Mouse (Mus musculus) thymus, postnatal 14 days (tissue): ENCODE results near the gene Il1rl2.

Experiments
- DNase-seq: peaks from one replicate; pipeline ENCODE4 v3.0.0; 2021

Gene Il1rl2

DNA sequence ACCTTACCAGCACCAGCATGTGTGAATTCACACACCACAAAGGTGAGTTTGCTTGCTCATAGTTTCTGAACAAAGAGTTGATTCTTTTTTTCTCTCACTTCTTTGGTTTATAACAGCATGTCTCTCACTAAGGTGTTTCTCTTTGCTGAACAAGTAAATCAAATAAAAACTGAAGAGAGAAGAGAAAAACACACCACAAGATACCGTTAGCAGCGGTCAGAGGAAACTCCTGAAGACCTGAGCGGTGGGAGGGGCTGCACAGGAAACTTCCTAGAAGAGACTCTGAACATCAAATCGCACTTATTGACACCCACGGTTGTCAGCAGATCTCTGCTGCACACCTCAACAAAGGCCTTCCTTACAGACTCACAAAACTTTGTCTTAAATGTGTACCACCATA is 58.4 kb downstream of the Il1rl2 start:
- peak; percentile 25 for DNase-seq

DNA sequence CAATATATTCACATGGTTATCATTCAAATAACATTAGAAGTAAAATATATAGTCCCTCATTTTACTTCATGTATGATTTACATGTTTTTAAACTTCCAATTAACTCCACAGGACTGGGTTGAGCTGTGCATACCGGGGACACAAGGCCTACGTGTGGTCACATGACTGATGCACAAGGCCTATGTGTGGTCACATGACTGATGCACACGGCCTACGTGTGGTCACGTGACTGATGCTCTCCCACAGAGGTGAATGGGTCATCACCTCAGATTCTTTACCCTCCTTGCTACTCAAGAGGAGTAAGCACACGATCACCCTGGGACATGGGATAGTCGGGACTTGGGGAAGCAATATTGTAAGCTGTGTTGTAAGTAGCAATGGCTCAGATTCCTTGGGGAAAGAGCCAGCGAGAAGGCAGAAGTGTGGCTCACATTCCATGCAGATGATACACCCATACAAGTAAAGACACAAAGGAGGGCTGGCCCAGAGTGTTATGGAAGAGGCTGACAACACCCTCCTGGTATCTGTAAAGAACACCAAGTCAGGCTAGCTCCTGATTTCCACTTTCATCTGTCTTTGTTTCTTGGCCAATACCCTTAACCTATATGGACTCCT is 60.6 kb downstream of the Il1rl2 start:
- no peak for DNase-seq

DNA sequence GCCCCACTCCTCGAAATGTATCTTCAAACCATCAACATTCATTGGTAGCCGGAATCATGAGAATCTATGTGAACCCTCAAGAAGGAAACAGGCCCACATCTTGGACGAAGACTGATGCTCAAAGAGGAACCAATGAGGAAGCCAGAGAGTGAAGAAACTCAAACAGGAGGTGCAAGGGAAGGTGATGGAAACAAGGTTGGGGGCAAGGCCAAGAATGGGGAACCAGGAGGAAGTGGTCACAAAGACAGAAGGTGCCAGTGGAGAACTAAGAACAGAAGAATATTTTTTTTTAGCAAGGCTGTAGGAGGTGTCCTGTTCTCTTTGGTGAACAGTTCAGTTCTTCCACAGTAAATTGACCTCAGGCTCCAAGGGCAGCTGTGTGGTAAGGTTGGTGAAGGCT is 67.0 kb downstream of the Il1rl2 start:
- no peak for DNase-seq

DNA sequence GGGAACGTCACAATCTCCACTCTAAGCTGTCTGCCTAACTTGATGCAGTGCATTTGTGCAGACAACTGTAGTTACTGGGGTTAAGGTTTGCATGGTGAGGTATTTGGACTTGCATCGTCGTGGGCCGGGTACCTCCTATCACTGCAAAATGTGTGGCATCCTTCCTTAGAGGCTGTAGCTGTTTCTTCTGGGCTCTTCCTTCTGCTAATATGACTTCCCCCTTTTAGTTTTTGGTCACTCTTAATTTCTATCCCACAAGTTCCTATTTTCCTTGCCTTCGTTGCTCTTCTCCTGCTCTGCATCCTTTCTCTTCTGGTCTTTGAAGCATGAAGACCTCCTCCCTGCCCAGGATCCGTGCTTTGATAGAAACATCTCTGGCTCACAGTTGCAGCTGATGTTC is 68.1 kb downstream of the Il1rl2 start:
- no peak for DNase-seq

DNA sequence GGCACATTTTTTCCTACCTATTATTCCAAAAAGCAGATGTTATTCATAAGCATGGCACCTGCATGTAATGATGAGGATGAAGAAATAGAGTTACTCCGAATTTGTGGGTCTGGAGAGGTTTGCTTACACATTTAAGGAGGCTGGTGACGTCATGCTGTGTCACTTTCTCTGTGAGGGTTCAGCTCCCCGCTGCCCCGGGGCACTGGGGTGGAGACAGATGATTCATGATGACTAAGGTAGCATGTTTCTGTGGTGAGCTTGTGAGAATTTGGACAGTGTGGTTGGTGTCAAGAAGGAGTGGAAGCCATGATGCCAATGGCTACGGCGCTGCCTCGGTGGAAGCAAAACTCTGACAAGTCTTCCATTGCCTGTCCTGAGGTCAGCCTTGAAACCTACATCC is 68.8 kb downstream of the Il1rl2 start:
- no peak for DNase-seq

DNA sequence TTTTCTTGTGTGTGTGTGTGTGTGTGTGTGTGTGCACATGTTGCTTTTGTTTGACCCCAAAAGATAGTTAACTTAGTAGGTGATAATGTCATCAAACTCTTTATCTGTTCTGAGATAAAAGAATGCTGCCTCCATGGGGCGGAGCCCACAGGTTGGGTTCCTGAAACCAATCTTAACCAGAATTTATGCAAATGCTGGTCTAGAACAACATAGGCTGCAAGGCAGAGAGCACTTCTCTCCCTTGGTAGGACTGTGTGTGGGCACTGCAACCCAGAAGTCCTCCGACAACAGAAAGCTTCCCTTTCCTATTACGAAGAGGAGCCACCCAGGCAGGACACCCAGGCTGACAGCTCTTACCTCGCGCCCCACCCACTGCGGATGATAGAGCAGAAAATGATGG is 75.2 kb downstream of the Il1rl2 start:
- no peak for DNase-seq

DNA sequence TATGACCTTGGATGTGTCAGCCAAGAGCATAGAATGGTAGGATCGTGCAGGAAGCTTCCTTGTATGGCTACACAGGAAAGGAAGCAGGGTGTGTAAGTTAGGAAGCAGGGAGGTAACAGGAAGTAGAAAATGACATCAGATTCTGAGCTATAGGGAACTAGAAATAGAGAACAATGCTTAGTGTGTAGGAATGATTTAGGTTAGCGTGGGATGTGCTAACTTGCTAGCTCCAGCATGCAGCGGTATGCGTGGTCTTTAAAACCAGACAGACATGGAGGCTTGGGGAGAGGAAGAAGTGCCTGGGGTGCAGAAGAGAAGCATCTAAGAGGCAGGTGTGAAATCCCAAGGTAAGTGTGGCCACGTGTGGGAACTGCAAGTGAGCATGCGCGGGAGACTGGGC is 80.3 kb downstream of the Il1rl2 start:
- no peak for DNase-seq

DNA sequence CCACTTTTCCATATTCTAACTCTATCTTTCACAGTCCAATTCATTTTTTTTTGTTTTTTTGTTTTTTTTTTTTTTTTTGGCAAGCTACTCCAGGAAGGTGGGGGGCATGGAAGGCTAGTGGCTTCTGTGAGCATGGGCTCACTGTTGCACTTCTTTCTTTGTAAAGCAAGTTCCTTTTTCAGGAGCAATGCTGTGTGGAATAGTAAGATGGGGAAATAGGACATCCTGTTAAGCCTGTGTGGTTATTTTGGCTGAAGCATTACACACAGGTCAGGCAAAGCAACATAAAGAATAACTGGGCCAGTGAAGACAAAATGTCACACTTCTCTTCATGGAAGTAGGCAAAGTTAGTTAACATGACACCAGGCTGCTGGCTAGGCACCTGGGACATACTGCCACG is 85.5 kb downstream of the Il1rl2 start:
- no peak for DNase-seq

DNA sequence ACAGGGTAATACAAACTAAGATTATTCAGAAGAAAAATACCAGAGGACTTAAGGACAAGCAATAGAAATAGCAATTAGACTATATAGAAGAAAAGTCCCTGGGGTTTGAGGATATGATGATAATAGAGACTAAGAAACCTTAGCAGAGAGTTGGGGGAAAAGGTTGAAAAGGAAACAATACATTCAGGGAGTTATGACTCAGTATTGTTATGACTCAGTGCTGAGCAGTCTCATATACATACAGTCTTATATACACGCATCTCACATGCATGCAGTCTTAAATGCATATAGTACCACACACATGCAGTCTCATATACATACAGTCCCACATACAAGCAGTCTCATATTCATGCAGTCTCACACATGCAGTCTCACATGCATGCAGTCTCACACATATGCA is 88.6 kb downstream of the Il1rl2 start:
- DNase-seq = no peak

DNA sequence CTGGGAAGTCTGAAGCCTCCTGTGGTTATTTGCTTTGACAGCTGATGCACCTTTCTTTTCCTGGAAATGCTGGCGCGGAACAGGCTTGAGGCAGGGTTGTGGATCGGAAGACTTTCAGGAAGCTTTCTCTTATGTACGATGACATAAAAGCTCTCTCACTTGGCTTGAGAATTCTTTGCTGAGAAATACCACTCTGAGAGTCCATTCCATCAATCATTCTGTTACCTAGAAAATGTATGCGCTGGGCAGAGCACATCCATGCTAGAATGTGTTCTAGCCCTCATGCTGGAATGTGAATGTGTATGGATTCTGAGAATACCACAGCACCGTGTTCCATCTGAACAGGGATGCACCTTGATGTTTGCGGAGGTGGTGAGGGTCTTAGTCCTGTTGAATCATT is 89.9 kb downstream of the Il1rl2 start:
- no peak for DNase-seq

DNA sequence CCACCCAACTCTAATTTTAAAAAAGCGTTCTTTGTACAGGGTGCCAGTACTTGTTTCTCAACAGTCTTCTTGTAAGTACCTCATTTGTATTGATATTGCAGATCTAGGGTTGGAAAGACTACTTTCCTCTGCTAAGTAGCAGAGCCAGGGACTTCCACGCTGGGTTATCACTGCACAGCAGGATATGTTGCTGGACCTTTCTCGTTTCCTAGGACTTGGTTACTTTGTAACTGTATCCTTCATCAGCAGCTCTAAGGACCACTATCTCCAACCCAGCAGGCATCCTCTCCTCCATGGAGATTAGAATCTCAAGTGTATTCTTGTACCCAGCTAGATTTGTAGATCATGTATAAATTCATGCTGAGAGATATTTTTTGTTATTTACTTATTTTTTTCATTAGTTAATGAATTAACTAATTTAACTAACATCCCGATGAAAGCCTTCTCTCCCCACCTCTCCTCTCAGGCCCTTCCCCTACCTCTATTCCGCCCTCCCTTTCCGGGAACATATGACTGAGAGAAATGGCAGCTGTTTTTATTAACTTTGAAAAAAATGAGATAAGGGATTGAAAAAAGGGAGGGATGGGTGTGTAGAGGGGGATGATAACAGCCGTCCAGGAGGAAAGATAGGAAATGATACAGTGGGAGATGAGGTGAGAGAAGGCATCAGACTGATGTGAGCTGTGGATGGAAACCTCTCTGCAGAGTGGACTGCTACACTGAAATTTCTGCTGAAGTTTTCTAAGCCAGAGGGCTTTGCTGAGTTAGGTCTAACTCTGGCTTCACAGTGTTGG is 90.7 kb downstream of the Il1rl2 start:
- DNase-seq = no peak

DNA sequence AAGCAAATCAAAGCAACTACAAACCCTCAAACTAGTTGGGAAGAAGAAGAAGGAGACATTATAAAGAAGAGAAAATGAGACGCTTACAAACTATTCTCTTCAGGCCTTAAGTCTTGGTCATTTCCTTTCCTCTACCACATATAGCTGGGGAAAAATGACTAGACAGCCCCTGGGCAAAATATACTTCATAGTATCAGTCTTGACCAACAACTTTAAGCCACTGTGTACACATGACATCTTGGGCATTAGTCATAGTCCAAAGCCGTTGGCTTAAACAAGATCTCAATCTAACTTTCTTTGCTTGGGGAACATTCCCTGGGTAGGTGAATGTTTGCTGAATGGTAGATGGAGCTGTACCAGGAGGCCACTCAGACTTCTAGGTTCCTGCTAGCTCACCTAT is 92.6 kb downstream of the Il1rl2 start:
- no peak for DNase-seq
